Mouse (Mus musculus) fat pad, adult 2 months (tissue): ENCODE measurements around the gene Ccdc71.

Experiments used
- DNase-seq: peaks from one replicate; pipeline ENCODE4 v3.0.0-alpha.2; 2011; ENCODE audit warnings: low read depth, low spot score; ENCODE audit errors: extremely low read depth

Gene Ccdc71

GRCm38 (mm10) chr9:108460319-108461178 is at the start of gene Ccdc71:
Ccdc71 (plus strand) TSS chr9:108460527.
- no peak for DNase-seq

- DNase-seq: no peak
Observed at GRCm38 (mm10) chr9:108411381-108411942, 48.9 kb upstream of the Ccdc71 start.

- no peak for DNase-seq
Observed at GRCm38 (mm10) chr9:108412221-108412620, 48.1 kb upstream of the Ccdc71 start.

GRCm38 (mm10) chr9:108428384-108428783 is 31.9 kb upstream of the Ccdc71 start, which contains the start of gene Ccdc36:
Ccdc36 (minus strand) TSS chr9:108428484.
- DNase-seq: no peak

GRCm38 (mm10) chr9:108431431-108432067 is 28.8 kb upstream of the Ccdc71 start:
- no peak for DNase-seq

GRCm38 (mm10) chr9:108436182-108436581 is 24.1 kb upstream of the Ccdc71 start, which contains the start of gene BC048562:
BC048562 (plus strand) TSS chr9:108436482.
- DNase-seq: no peak

GRCm38 (mm10) chr9:108439176-108439575 is 21.2 kb upstream of the Ccdc71 start:
- DNase-seq: no peak

- DNase-seq: no peak
Observed at GRCm38 (mm10) chr9:108440485-108440884, 19.8 kb upstream of the Ccdc71 start.

GRCm38 (mm10) chr9:108441236-108441919 is 18.9 kb upstream of the Ccdc71 start:
- DNase-seq: no peak

GRCm38 (mm10) chr9:108445125-108445524 is 15.2 kb upstream of the Ccdc71 start:
- DNase-seq: no peak

GRCm38 (mm10) chr9:108449860-108450259 is 10.5 kb upstream of the Ccdc71 start:
- DNase-seq: no peak

- no peak for DNase-seq
Observed at GRCm38 (mm10) chr9:108450292-108451169, 9.8 kb upstream of the Ccdc71 start.

- no peak for DNase-seq
Observed at GRCm38 (mm10) chr9:108451170-108451493, 9.2 kb upstream of the Ccdc71 start.

- DNase-seq: no peak
Observed at GRCm38 (mm10) chr9:108451519-108452160, 8.7 kb upstream of the Ccdc71 start.

GRCm38 (mm10) chr9:108452291-108452906 is 7.9 kb upstream of the Ccdc71 start:
- DNase-seq: no peak

GRCm38 (mm10) chr9:108452911-108453310 is 7.4 kb upstream of the Ccdc71 start:
- DNase-seq: no peak

GRCm38 (mm10) chr9:108453458-108453857 is 6.9 kb upstream of the Ccdc71 start:
- no peak for DNase-seq

- DNase-seq: no peak
Observed at GRCm38 (mm10) chr9:108454429-108454828, 5.9 kb upstream of the Ccdc71 start.

GRCm38 (mm10) chr9:108455747-108456571 is 4.4 kb upstream of the Ccdc71 start:
- DNase-seq: no peak
